Mouse (Mus musculus): ENCODE measurements around the gene Adk.

DNA sequence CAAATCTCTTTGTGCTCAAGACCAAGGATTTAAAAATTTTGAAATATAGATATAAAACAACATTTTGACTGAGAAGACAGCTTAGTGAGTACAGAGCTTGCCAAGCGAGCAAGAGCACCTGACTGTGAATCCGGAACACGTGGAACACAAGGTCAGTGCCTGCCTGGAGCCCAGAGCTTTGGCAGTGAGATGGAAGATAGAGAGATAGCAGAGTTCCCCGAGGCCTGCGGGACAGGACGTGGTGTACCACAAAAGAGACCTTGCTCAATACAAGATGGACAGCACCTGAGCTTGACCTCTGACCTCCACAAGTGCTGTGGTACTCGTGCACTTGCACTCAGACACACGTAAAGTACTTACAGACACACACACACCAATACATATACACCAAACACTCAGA, 54.2 kb downstream of the Adk start:
- TF ChIP-seq POLR2A (IDR thresholded peaks at IDR 0.05; ENCODE audit: borderline replicate concordance, extremely low read depth, low read depth, low read length) (no peak), CTCF (IDR thresholded peaks at IDR 0.05; ENCODE audit: insufficient read depth, low read length) (no peak)

All from lung, adult 2 months (tissue).